Mouse (Mus musculus): ENCODE data around the gene V1rd19. TPM values are rescaled to one million over a fixed set of nuclear protein-coding genes. Genes with fewer than 3 reads are reported as not detected.
A peak's percentile ranks its signal among the peaks of the same experiment; 100 is the strongest.
"Not testable (repeated sequence)": the region's sequence is repeated elsewhere in the genome, so short reads cannot be mapped to it uniquely, and the experiment has no call there.

V1rd19 gene
- total RNA-seq (2021), result not detected

GRCm38 (mm10) chr7:24001391-24001790, at the start of gene V1rd19:
V1rd19 (plus strand) TSS chr7:24001691.
- no peak for DNase-seq (ENCODE audit: extremely low spot score in 1 of 2, low spot score in 1 of 2)

GRCm38 (mm10) chr7:23968044-23968443, 33.4 kb upstream of the V1rd19 start:
- peak; percentile 5 to 8 for DNase-seq (ENCODE audit: extremely low spot score in 1 of 2, low spot score in 1 of 2)

GRCm38 (mm10) chr7:23974315-23974714, 27.2 kb upstream of the V1rd19 start, which contains the start of gene Vmn1r181:
Vmn1r181 (plus strand) TSS chr7:23974615.
- DNase-seq (ENCODE audit: extremely low spot score in 1 of 2, low spot score in 1 of 2), result not testable (repeated sequence)

GRCm38 (mm10) chr7:24052660-24053304, 51.3 kb downstream of the V1rd19 start, which contains the start of gene Vmn1r183:
Vmn1r183 (plus strand) TSS chr7:24053254.
- no peak for DNase-seq (ENCODE audit: extremely low spot score in 1 of 2, low spot score in 1 of 2)

Other genes starting within 250 kb of the V1rd19 start
- gene Vmn1r174, start 249.4 kb upstream of the V1rd19 start, total RNA-seq (2021), result not detected
- not detected for gene Vmn1r175, start 191.0 kb upstream of the V1rd19 start, total RNA-seq (2021)
- not detected for gene Vmn1r176, start 164.3 kb upstream of the V1rd19 start, total RNA-seq (2021)
- gene Vmn1r177, start 135.2 kb upstream of the V1rd19 start, total RNA-seq (2021), result not detected
- gene Vmn1r178, start 109.7 kb upstream of the V1rd19 start, total RNA-seq (2021), result not detected
- not detected for gene Vmn1r179, start 74.7 kb upstream of the V1rd19 start, total RNA-seq (2021)
- not detected for gene Vmn1r180, start 51.1 kb upstream of the V1rd19 start, total RNA-seq (2021)
- not detected for gene Vmn1r181, start 27.1 kb upstream of the V1rd19 start, total RNA-seq (2021)
- not detected for gene Vmn1r183, start 51.6 kb downstream of the V1rd19 start, total RNA-seq (2021)
- 10 to 100 TPM; 37.5 to 37.8 TPM for gene Zfp180, start 80.2 kb downstream of the V1rd19 start, total RNA-seq (2021)
- gene Zfp112, start 110.6 kb downstream of the V1rd19 start, total RNA-seq (2021), result 10 to 100 TPM in 1 of 2 experiments, 1 to 10 TPM in 1; 7.9 to 11.1 TPM
- 10 to 100 TPM; 19.7 to 23.1 TPM for gene Zfp235, start 132.5 kb downstream of the V1rd19 start, total RNA-seq (2021)
- gene Zfp114, start 173.4 kb downstream of the V1rd19 start, total RNA-seq (2021), result 1 to 10 TPM; 3.6 to 3.9 TPM
- 10 to 100 TPM in 1 of 2 experiments, 1 to 10 TPM in 1; 8.8 to 11.3 TPM for gene Zfp111, start 209.8 kb downstream of the V1rd19 start, total RNA-seq (2021)
- gene Zfp109, start 235.9 kb downstream of the V1rd19 start, total RNA-seq (2021), result 1 to 10 TPM; 8.5 to 9.0 TPM

Data from layer of hippocampus, postnatal 25 days (tissue).